Mouse (Mus musculus) kidney, postnatal 0 days (tissue): ENCODE measurements at regions not wholly inside any gene's neighbourhood (a gene's known extent, or its start where the extent isn't known, plus 50 kb on each side); places are given as distances from the start of the nearest gene placed in this dataset.
"Not testable (repeated sequence)": the region's sequence is repeated elsewhere in the genome, so short reads cannot be mapped to it uniquely, and the experiment has no call there.

Source experiments
- ATAC-seq: fragments of 200-750 bp; cut with Nextera tagmentation; replicated peaks from 2 replicates; pipeline ENCODE4 v1.8.0; 2017; ENCODE audit warnings: low read depth, moderate number of reproducible peaks, moderate TSS enrichment, moderate library complexity; ENCODE audit not compliant: low FRiP score
- DNase-seq: peaks from one replicate; pipeline ENCODE4 v3.0.0-alpha.2; 2016; ENCODE audit warnings: low spot score
- H3K27ac ChIP-seq: fragments of 300-500 bp; sonication (generic); 2 replicates; pipeline ENCODE4 v1.5.1; 2014; ENCODE audit warnings: mild to moderate bottlenecking
- H3K27me3 ChIP-seq: fragments of 300-500 bp; sonication (generic); 2 replicates; pipeline ENCODE4 v1.6.1; 2014; ENCODE audit warnings: low read length, mixed read lengths; ENCODE audit not compliant: insufficient read depth
- H3K36me3 ChIP-seq: fragments of 300-500 bp; sonication (generic); 2 replicates; pipeline ENCODE4 v1.6.1; 2014; ENCODE audit warnings: low read length, mixed read lengths; ENCODE audit not compliant: insufficient read depth
- H3K4me1 ChIP-seq: fragments of 300-500 bp; sonication (generic); replicated peaks from 2 replicates; pipeline ENCODE4 v1.6.1; 2014; ENCODE audit warnings: antibody characterized with exemption, low read length, mixed read lengths; ENCODE audit not compliant: insufficient read depth
- H3K4me2 ChIP-seq: fragments of 300-500 bp; sonication (generic); 2 replicates; pipeline ENCODE4 v1.6.1; 2014; ENCODE audit warnings: mild to moderate bottlenecking, low read length, moderate library complexity, mixed read lengths
- H3K4me3 ChIP-seq: fragments of 300-500 bp; sonication (generic); replicated peaks from 2 replicates; pipeline ENCODE4 v1.5.1; 2014; ENCODE audit warnings: low read depth, low read length
- H3K9ac ChIP-seq: fragments of 300-500 bp; sonication (generic); 2 replicates; pipeline ENCODE4 v1.6.1; 2014; ENCODE audit warnings: low read depth, low read length
- H3K9me3 ChIP-seq: fragments of 300-500 bp; sonication (generic); replicated peaks from 2 replicates; pipeline ENCODE4 v1.6.1; 2016; ENCODE audit warnings: low read length, inconsistent platforms, mixed read lengths
- CTCF ChIP-seq: IDR thresholded peaks from 2 replicates; pipeline ENCODE4 v1.5.1; 2016; ENCODE audit warnings: antibody characterized with exemption, low read depth, mild to moderate bottlenecking, moderate library complexity
- WGBS: fragments of 180-500 bp; shearing (Covaris S2); extraction: QIAGEN DNeasy Blood & Tissue Kit; methylation state at CpG from one replicate; pipeline ENCODE4 v1.1.7; 2014; 5-methylcytosine and 5-hydroxymethylcytosine counted together

- not testable (repeated sequence) for H3K27me3 ChIP-seq, H3K4me2 ChIP-seq, H3K9ac ChIP-seq, H3K4me3 ChIP-seq, ATAC-seq, H3K9me3 ChIP-seq, DNase-seq, H3K36me3 ChIP-seq, H3K27ac ChIP-seq, H3K4me1 ChIP-seq
- 79% methylated on average over 2 of the region's 2 CpGs for WGBS
Observed at GRCm38 (mm10) chr19:3158149-3158548, 124.6 kb upstream of the Mrpl21 start.

GRCm38 (mm10) chr19:3159346-3159745, 123.4 kb upstream of the Mrpl21 start:
- no peaks in the 10 kb centered on the region for H3K27me3 ChIP-seq
- ATAC-seq (no peak), DNase-seq (no peak)
- H3K4me2 ChIP-seq: no peak overlapping the region
- no peak overlapping the region for H3K27ac ChIP-seq
- H3K4me1 ChIP-seq: no peaks in the 10 kb centered on the region
- no peak for TF ChIP-seq CTCF
- no peaks in the 10 kb centered on the region for H3K9me3 ChIP-seq
- no peaks in the 10 kb centered on the region for H3K36me3 ChIP-seq
- 83% methylated on average over 12 of the region's 12 CpGs for WGBS
- H3K9ac ChIP-seq: no peak overlapping the region
- H3K4me3 ChIP-seq: no peak overlapping the region

GRCm38 (mm10) chr19:3167683-3168082, 115.0 kb upstream of the Mrpl21 start:
- ATAC-seq: no peak
- Histone ChIP-seq H3K4me2 (no peak overlapping the region), H3K36me3 (no peaks in the 10 kb centered on the region), H3K4me1 (no peaks in the 10 kb centered on the region), H3K4me3 (no peak overlapping the region), H3K27ac (no peak overlapping the region), H3K9ac (no peak overlapping the region), H3K9me3 (no peaks in the 10 kb centered on the region), H3K27me3 (no peaks in the 10 kb centered on the region)
- 64% methylated on average over 7 of the region's 7 CpGs for WGBS
- no peak for TF ChIP-seq CTCF
- no peak for DNase-seq

- H3K4me1 ChIP-seq: no peaks in the 10 kb centered on the region
- H3K9ac ChIP-seq: no peak overlapping the region
- 65% methylated on average over 2 of the region's 2 CpGs for WGBS
- TF ChIP-seq CTCF: no peak
- H3K9me3 ChIP-seq: no peaks in the 10 kb centered on the region
- DNase-seq (no peak), ATAC-seq (no peak)
- no peaks in the 10 kb centered on the region for H3K36me3 ChIP-seq
- no peak overlapping the region for H3K4me2 ChIP-seq
- no peaks in the 10 kb centered on the region for H3K27me3 ChIP-seq
- no peak overlapping the region for H3K4me3 ChIP-seq
- H3K27ac ChIP-seq: no peak overlapping the region
Observed at GRCm38 (mm10) chr19:3182625-3183024, 100.1 kb upstream of the Mrpl21 start.

GRCm38 (mm10) chr19:3192644-3193043, 90.1 kb upstream of the Mrpl21 start:
- H3K9me3 ChIP-seq: no peaks in the 10 kb centered on the region
- H3K36me3 ChIP-seq: no peaks in the 10 kb centered on the region
- H3K9ac ChIP-seq: no peak overlapping the region
- H3K4me2 ChIP-seq: no peak overlapping the region
- no peak overlapping the region for H3K4me3 ChIP-seq
- H3K27me3 ChIP-seq: no peaks in the 10 kb centered on the region
- TF ChIP-seq CTCF: no peak
- H3K27ac ChIP-seq: no peak overlapping the region
- no peaks in the 10 kb centered on the region for H3K4me1 ChIP-seq
- DNase-seq (no peak), ATAC-seq (no peak)

GRCm38 (mm10) chr19:3204504-3204903, 78.2 kb upstream of the Mrpl21 start:
- not testable (repeated sequence) for H3K4me1 ChIP-seq, H3K27me3 ChIP-seq, ATAC-seq, H3K4me3 ChIP-seq, H3K27ac ChIP-seq, H3K4me2 ChIP-seq, H3K9me3 ChIP-seq, H3K9ac ChIP-seq, H3K36me3 ChIP-seq
- peak; percentile 2 for DNase-seq
- TF ChIP-seq CTCF: peak; percentile 38
- WGBS: 58% methylated on average over 5 of the region's 5 CpGs

GRCm38 (mm10) chr19:3205406-3205805, 77.3 kb upstream of the Mrpl21 start:
- WGBS: 84% methylated on average over 20 of the region's 28 CpGs
- not testable (repeated sequence) for H3K9me3 ChIP-seq, H3K9ac ChIP-seq, H3K4me3 ChIP-seq, H3K4me1 ChIP-seq, H3K27me3 ChIP-seq, DNase-seq, H3K36me3 ChIP-seq, H3K4me2 ChIP-seq, ATAC-seq, H3K27ac ChIP-seq
